Mouse (Mus musculus): ENCODE data around the gene Cbr4.

- TF ChIP-seq CTCF (conservative IDR thresholded peaks at IDR 0.05; ENCODE audit: low read length) (no peak), POU5F1 (IDR thresholded peaks at IDR 0.05; ENCODE audit: borderline replicate concordance, low read length) (no peak), NANOG (IDR thresholded peaks at IDR 0.05; ENCODE audit: borderline replicate concordance, low read length) (no peak)
Observed at GRCm38 (mm10) chr8:61470213-61470612, 17.3 kb upstream of the Cbr4 start.

Data from E14TG2a.4 (cell line).